Mouse (Mus musculus) B cell, adult 2 months (primary cell): Measurements from ENCODE around the gene Wdr83os.
A peak's percentile ranks its signal among the peaks of the same experiment; 100 is the strongest.
"Not testable (repeated sequence)": the region's sequence is repeated elsewhere in the genome, so short reads cannot be mapped to it uniquely, and the experiment has no call there.

ENCODE experiments used
- DNase-seq, 2 experiments: peaks; one replicate each; pipeline ENCODE4 v3.0.0; 2022

Gene Wdr83os

GRCm38 (mm10) chr8:85073041-85073612 lies 7.4 kb upstream of the Wdr83os start:
- DNase-seq, result no peak

- no peak for DNase-seq
Observed at GRCm38 (mm10) chr8:85074167-85074566, 6.4 kb upstream of the Wdr83os start.

- DNase-seq, result no peak
Observed at GRCm38 (mm10) chr8:85074617-85075016, 5.9 kb upstream of the Wdr83os start.

DNA sequence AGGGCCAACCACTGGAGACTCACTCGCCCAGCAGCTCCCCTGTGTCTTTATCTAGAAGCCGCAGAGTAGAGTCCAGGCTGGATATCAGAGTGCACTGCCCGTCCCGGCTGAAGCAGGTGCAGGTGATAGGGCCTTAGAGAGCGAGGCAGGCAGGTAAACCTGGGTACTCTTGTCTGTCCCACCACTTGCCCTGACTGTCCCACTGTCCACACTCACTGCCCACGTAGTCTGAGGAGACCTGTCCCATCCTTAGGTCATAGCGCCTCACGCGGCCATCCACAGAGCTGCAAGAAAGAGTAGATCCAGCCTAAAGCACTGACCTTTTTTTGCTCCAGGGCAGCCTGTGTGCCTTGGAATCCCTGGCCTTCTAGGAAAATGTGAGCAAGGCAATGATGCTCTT lies 4.5 kb upstream of the Wdr83os start:
- no peak for DNase-seq

DNA sequence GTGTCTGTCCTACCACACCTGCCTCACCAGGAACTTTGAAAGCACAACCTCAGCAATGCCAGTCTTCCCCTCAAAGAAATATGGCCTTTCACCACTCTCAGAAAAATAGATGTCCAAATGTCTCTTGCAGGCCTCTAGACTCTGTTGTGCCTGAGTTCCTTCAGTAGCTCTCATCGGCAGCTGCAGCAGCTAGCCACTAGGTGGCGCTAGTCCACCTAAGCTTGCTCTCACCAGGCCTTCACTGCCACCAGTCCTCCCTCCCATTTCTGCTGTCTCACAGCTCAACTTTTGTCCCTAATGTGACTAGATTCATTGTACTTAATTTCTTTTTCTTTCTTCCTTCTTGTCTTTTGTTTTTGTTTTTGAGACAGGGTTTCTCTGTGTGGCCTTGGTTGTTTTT lies 3.5 kb upstream of the Wdr83os start:
- DNase-seq, result peak; percentile 82

GRCm38 (mm10) chr8:85080214-85080531 lies 367 bp upstream of the Wdr83os start:
- DNase-seq, result no peak

GRCm38 (mm10) chr8:85081216-85081555 lies 646 bp downstream of the Wdr83os start, which contains the start of gene Wdr83:
Wdr83 (minus strand) TSS chr8:85081306.
- peak; percentile 77 to 81 for DNase-seq

GRCm38 (mm10) chr8:85082169-85082568 lies 1.6 kb downstream of the Wdr83os start:
- not testable (repeated sequence) for DNase-seq

DNA sequence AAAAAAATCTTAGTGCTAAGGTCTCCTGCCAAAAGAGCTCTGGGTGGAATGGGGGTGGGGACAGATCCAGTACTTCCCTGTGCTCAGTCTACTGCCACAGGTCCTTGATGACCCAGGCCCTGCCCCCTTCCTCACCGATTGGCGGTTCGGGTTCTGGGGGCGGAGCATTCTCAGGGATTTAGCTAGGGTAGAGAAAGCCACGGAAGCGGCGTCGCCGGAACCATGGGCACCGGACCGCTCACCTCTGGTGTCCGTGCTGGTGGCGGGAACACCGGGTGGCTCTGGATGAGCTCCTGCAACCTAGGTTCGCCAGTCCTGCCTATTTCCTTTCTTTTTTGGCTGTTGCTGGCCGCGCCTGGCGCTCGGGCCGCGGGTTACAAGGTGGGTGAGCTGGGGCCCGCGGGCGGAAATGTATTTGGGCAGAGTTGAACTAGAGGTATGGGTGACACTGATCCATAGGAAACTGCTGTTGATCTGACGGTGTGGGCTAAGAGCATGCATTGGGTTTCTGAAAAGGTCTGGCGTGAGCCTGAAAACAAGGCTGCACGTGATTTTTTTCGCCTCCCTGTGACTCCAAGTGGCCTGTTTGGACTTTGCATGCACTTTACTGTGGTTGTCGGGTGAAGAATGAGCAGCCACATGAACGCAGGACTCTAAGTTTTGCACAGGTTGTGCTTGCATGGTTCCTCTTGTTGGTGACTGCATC lies 2.7 kb downstream of the Wdr83os start, which contains the start of gene Man2b1:
Man2b1 (plus strand) TSS at position 163 of the 706 bp plus-strand sequence.
- peak; percentile 89 for DNase-seq

- DNase-seq, result peak; percentile 67 to 71
Observed at GRCm38 (mm10) chr8:85084633-85085032, 4.1 kb downstream of the Wdr83os start.

GRCm38 (mm10) chr8:85086238-85086637 lies 5.7 kb downstream of the Wdr83os start:
- peak; percentile 50 to 53 for DNase-seq

- no peak for DNase-seq
Observed at GRCm38 (mm10) chr8:85088771-85089170, 8.2 kb downstream of the Wdr83os start.

DNA sequence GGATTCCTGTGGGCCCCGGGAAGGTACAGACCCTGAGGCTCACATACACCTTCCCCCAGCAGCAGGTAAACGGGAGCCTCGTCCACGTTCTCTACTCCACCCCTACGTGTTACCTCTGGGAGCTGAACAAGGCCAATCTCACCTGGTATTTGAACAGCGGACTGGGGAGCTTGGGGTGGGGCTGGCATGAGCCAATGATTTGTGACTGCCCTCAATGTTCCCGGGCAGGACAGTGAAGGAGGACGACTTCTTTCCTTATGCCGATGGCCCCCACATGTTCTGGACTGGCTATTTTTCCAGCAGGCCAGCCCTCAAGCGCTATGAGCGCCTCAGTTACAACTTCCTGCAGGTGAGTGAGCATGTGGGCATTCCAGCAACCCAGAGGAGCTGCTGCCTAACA lies 10.3 kb downstream of the Wdr83os start:
- no peak for DNase-seq

DNA sequence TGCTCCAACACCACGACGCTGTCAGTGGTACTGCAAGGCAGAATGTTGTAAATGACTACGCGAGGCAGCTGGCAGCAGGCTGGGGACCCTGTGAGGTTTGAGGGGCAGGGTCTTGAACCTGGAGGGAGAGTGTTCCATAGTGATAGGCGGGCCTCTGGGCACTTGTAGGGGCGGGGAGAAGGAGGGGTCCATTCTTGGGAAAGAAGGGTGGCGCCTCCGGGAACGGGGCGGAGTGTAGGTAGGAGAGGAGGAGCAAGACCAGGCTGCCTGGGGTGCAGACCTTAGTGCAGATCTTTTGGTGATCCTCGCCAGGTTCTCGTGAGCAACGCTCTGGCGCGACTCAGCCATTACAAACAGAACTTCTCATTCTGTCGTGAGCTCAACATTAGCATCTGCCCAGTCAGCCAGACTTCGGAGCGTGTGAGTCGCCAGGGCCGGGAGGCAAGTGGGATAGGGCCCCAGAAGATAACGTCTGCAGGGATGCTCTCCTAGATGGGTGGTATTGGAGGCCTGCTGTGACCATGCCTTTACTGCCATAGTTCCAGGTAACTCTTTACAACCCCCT lies 11.1 kb downstream of the Wdr83os start:
- DNase-seq, result no peak

DNA sequence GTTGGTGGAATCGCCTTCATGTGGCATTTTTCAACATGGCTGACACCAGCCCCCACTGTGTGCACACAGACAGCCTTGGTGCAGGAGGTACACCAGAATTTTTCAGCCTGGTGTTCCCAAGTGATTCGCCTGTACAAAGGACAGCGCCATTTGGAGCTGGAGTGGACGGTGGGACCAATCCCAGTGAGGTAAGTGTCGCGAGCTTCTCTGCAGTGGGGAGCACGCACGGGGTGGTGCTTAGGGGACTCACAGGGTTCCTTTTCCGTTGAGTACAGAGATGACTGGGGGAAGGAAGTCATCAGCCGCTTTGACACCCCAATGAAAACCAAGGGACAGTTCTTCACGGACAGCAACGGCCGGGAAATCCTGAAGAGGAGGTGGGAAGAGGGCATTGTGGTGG lies 14.5 kb downstream of the Wdr83os start:
- no peak for DNase-seq

- no peak for DNase-seq
Observed at GRCm38 (mm10) chr8:85095566-85095965, 15.0 kb downstream of the Wdr83os start.

- no peak for DNase-seq
Observed at GRCm38 (mm10) chr8:85096196-85096595, 15.7 kb downstream of the Wdr83os start.

- no peak for DNase-seq
Observed at GRCm38 (mm10) chr8:85096850-85097249, 16.3 kb downstream of the Wdr83os start.

DNA sequence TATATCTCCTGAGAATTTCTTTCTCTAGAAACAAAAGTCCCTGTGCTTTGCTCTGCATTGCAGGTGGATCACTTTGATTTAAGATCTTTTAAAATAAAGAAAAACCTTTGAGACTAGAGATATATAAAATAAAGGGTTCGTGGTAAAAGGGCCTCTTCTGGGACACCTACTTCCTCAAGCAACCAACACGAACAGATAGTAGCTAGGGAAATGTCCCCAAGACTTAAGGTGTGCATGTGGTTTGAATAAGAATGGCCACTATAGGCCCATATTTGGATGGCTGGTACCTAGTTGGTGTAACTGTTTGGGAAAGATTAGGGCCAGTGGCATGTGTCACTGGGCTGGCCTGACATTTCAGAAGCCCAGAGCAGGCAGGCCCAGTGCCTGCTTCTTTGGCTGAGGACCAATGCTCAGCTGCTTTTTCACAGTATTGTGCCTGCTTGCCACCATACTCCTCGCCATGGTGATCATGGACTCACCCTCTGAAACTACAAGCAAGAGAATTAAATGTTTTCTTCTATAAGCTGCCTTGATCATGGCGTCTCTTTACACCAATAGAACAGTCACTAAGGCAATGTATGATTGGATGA lies 19.6 kb downstream of the Wdr83os start:
- no peak for DNase-seq

GRCm38 (mm10) chr8:85113241-85113640 lies 32.7 kb downstream of the Wdr83os start:
- no peak for DNase-seq

DNA sequence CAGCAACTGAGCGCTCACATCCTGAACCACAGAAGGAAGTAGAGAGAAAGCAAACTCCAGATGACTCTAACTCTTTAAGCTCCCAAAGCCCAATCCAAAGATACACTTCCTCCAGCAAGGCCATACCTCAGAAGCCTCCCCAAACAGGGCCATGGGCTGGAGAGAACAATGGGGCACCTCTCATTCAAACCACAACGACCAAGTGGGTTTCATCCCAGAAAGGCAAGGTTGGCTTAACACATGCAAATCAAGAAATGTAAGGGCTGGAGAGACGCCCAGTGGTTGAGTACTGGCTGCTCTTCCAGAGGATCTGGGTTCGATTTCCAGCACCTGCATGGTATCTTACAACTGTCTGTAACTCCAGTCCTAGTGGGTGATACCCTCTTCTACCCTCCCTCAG lies 35.0 kb downstream of the Wdr83os start:
- no peak for DNase-seq

- DNase-seq, result no peak
Observed at GRCm38 (mm10) chr8:85116984-85117383, 36.4 kb downstream of the Wdr83os start.

DNA sequence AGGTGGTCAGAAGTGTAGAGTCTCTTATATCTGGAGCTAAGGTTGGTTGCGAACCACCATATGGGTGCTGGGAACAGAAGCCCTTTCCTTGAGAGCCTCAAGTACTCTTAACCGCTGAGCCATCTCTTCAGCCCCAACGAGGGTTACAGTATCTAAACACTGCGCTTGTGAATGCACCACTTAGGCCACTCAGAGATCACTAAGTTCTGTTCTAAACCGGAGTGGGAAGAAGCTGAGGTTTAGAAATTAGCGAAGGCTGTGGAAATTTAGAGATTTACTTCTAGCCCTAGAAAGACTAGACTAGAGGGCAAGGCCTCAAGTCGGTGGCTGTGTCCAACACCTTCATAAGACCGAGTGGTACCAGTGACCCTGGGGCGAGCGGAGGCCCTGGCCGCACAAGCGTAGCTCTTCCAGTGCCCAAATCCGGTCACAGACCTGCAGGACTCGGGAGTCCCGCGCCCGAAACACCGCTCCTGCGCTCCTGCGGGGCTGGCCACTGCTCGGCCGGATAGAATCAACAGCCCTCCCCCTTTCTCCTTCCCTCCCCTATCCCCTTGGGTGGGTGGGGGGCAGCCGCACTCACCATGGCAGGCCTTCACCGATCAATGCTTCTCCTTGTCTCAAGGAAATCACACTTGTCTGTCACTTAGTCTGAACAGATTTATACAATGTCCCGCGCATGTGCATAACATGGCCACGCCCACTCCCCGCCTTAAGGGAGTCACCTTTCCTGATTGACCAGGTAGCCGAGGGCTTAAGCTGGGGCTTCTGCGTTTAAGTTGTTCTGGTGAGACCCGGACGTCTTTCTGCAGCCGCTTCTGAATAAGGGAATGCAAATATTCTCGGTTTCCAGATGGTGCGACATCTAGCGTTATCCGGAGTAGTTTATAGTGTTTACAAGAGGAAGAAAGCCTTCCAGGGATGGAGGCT lies 38.8 kb downstream of the Wdr83os start:
- DNase-seq, result peak; percentile 63 to 68
